Mouse (Mus musculus) spleen, adult 2 months (tissue): ENCODE data around the gene Grm1.

Source experiments
- CTCF ChIP-seq: fragments of 200-500 bp; IDR thresholded peaks from 2 replicates; pipeline ENCODE4 v1.5.1; 2011; ENCODE audit warnings: mild to moderate bottlenecking, inconsistent platforms; ENCODE audit not compliant: insufficient read depth, insufficient read length, insufficient replicate concordance; ENCODE audit errors: extremely low read depth
- POLR2A ChIP-seq: fragments of 200-500 bp; IDR thresholded peaks from 2 replicates; pipeline ENCODE4 v1.6.1; 2011; ENCODE audit warnings: low read depth, low read length, inconsistent platforms

DNA sequence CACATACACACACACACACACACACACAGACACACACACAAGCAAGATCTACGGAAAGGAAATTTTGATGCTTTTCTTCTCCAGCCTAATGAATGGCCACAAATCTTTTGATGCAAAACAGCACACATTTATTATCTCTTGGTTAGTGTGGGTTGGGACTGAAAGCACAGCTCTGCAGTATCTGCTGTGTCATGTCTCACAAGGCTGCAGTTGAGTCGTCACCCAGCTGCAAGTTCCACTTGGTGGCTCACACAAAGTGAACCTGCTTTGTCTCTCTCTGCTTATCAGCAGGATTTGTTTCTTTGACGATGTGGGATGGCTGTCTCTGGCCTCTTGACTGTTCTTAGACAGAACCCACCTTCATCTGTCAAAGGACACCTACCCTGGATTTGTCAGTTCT lies 68.5 kb downstream of the Grm1 start:
- TF ChIP-seq POLR2A (no peak), CTCF (no peak)
